Mouse (Mus musculus) limb, embryonic 11.5 days (tissue): ENCODE measurements around the gene Vcl. TPM values are rescaled to one million over a fixed set of nuclear protein-coding genes. Genes with fewer than 3 reads are reported as not detected.

Experiments
- ATAC-seq: fragments of 200-750 bp; cut with Nextera tagmentation; 2 replicates; pipeline ENCODE4 v1.8.0; 2017; ENCODE audit warnings: low read depth; ENCODE audit not compliant: insufficient number of reproducible peaks, low FRiP score, low TSS enrichment
- DNase-seq: peaks from one replicate; pipeline ENCODE4 v3.0.0-alpha.2; 2015; ENCODE audit warnings: low spot score
- H3K27ac ChIP-seq: fragments of 300-500 bp; sonication (generic); replicated peaks from 2 replicates; pipeline ENCODE4 v1.5.1; 2014; ENCODE audit warnings: low read depth, mild to moderate bottlenecking, low read length
- H3K27me3 ChIP-seq: fragments of 300-500 bp; sonication (generic); 2 replicates; pipeline ENCODE4 v1.6.1; 2014; ENCODE audit warnings: mild to moderate bottlenecking, low read length, mixed read lengths; ENCODE audit not compliant: control insufficient read depth, insufficient read depth
- H3K36me3 ChIP-seq: fragments of 300-500 bp; sonication (generic); 2 replicates; pipeline ENCODE4 v1.6.1; 2014; ENCODE audit warnings: mild to moderate bottlenecking, low read length, moderate library complexity, mixed read lengths; ENCODE audit not compliant: control insufficient read depth, insufficient read depth
- H3K4me1 ChIP-seq: fragments of 300-500 bp; sonication (generic); 2 replicates; pipeline ENCODE4 v1.6.1; 2014; ENCODE audit warnings: low read length, mixed read lengths; ENCODE audit not compliant: control insufficient read depth, insufficient read depth
- H3K4me2 ChIP-seq: fragments of 300-500 bp; sonication (generic); 2 replicates; pipeline ENCODE4 v1.6.1; 2014; ENCODE audit warnings: low read depth, mild to moderate bottlenecking, moderate library complexity; ENCODE audit not compliant: severe bottlenecking
- H3K4me3 ChIP-seq: fragments of 300-500 bp; sonication (generic); 2 replicates; pipeline ENCODE4 v1.5.1; 2014; ENCODE audit warnings: low read depth, low read length
- H3K9ac ChIP-seq: fragments of 300-500 bp; sonication (generic); 2 replicates; pipeline ENCODE4 v1.6.1; 2014; ENCODE audit warnings: mild to moderate bottlenecking, low read length
- H3K9me3 ChIP-seq: fragments of 300-500 bp; sonication (generic); 2 replicates; pipeline ENCODE4 v1.6.1; 2016; ENCODE audit warnings: low read length; ENCODE audit not compliant: control insufficient read depth
- WGBS: fragments of 180-500 bp; shearing (Covaris S2); extraction: QIAGEN DNeasy Blood & Tissue Kit; methylation state at CpG from one replicate; pipeline ENCODE4 v1.1.7; 2014; 5-methylcytosine and 5-hydroxymethylcytosine counted together
- polyA plus RNA-seq: library from polyadenylated mRNA; unstranded; fragments of >200 nt; fragmentation: Nextera tagmentation; extraction: Ambion mirVana; gene quantifications from 2 replicates; pipeline ENCODE4 v1.2.1, GENCODE M21; 2014

The Vcl gene
- polyA plus RNA-seq, 1 experiment from 2014 or later, result 45.6 TPM

GRCm38 (mm10) chr14:21052112-21052780, 123.0 kb downstream of the Vcl start, which contains the start of the genes Ap3m1 and Adk:
Ap3m1 (minus strand) TSS chr14:21052508.
Adk (plus strand) TSS chr14:21052574.
- WGBS, result under 1% methylated on average over 47 of the region's 48 CpGs
- Histone ChIP-seq H3K4me3 (peak within 1 kb of the TSS; percentile 88), H3K4me2 (peak within 1 kb of the TSS; percentile 87), H3K27me3 (no peaks in the 10 kb centered on the region), H3K9me3 (no peaks in the 10 kb centered on the region), H3K9ac (peak within 1 kb of the TSS; percentile 83), H3K36me3 (no peaks in the 10 kb centered on the region; the same call in 1 of the 2 replicates), H3K4me1 (0 out of 2 replicates have a peak, but pooled peaks cover 5% of the 10 kb centered on the region), H3K27ac (peak within 1 kb of the TSS; percentile 75)
- DNase-seq, result peak; percentile 98
- ATAC-seq, result peak; percentile 98

GRCm38 (mm10) chr14:21052781-21053130, 123.6 kb downstream of the Vcl start:
- Histone ChIP-seq H3K9me3 (no peaks in the 10 kb centered on the region), H3K27me3 (no peaks in the 10 kb centered on the region), H3K9ac (peak overlapping the region; percentile 83), H3K27ac (peak overlapping the region; percentile 75), H3K4me2 (peak overlapping the region; percentile 87), H3K36me3 (no peaks in the 10 kb centered on the region; the same call in 1 of the 2 replicates), H3K4me3 (peak overlapping the region; percentile 88), H3K4me1 (0 out of 2 replicates have a peak, but pooled peaks cover 5% of the 10 kb centered on the region)
- DNase-seq, result peak; percentile 83
- WGBS, result under 1% methylated on average over 25 of the region's 25 CpGs
- ATAC-seq, result peak; percentile 80

- Histone ChIP-seq H3K27ac (no peak overlapping the region; the same call in 1 of the 2 replicates), H3K4me3 (peak overlapping the region; percentile 88), H3K4me1 (0 out of 2 replicates have a peak, but pooled peaks cover 5% of the 10 kb centered on the region), H3K9ac (peak overlapping the region; percentile 83), H3K36me3 (no peaks in the 10 kb centered on the region; the same call in 1 of the 2 replicates), H3K27me3 (no peaks in the 10 kb centered on the region), H3K9me3 (no peaks in the 10 kb centered on the region), H3K4me2 (peak overlapping the region; percentile 87)
- ATAC-seq (no peak), DNase-seq (no peak)
- WGBS, result 8% methylated on average over 8 of the region's 8 CpGs
Measured at GRCm38 (mm10) chr14:21053151-21053550, 124.0 kb downstream of the Vcl start.

GRCm38 (mm10) chr14:21053586-21053985, 124.4 kb downstream of the Vcl start:
- no peak overlapping the region for H3K9ac ChIP-seq
- H3K4me2 ChIP-seq, result peak overlapping the region; percentile 87; the same call in 1 of the 2 replicates
- no peak overlapping the region for H3K4me3 ChIP-seq
- 53% methylated on average over 7 of the region's 7 CpGs for WGBS
- no peaks in the 10 kb centered on the region; the same call in 1 of the 2 replicates for H3K36me3 ChIP-seq
- H3K27me3 ChIP-seq, result no peaks in the 10 kb centered on the region
- H3K27ac ChIP-seq, result no peak overlapping the region
- H3K9me3 ChIP-seq, result no peaks in the 10 kb centered on the region
- ATAC-seq (no peak), DNase-seq (no peak)
- 0 out of 2 replicates have a peak, but pooled peaks cover 5% of the 10 kb centered on the region for H3K4me1 ChIP-seq

- no peak overlapping the region for H3K9ac ChIP-seq
- DNase-seq, result no peak
- no peaks in the 10 kb centered on the region for H3K9me3 ChIP-seq
- ATAC-seq, result no peak
- no peaks in the 10 kb centered on the region for H3K27me3 ChIP-seq
- no peak overlapping the region for H3K27ac ChIP-seq
- no peaks in the 10 kb centered on the region for H3K4me1 ChIP-seq
- no peak overlapping the region for H3K4me2 ChIP-seq
- no peaks in the 10 kb centered on the region; the same call in 1 of the 2 replicates for H3K36me3 ChIP-seq
- no peak overlapping the region for H3K4me3 ChIP-seq
- 81% methylated on average over 2 of the region's 2 CpGs for WGBS
Measured at GRCm38 (mm10) chr14:21058972-21059371, 129.8 kb downstream of the Vcl start.

GRCm38 (mm10) chr14:21062766-21063513, 133.7 kb downstream of the Vcl start:
- Histone ChIP-seq H3K9ac (no peak overlapping the region), H3K4me3 (no peak overlapping the region), H3K27me3 (no peaks in the 10 kb centered on the region), H3K36me3 (no peaks in the 10 kb centered on the region; the same call in 1 of the 2 replicates), H3K27ac (no peak overlapping the region), H3K4me2 (no peak overlapping the region), H3K4me1 (no peaks in the 10 kb centered on the region), H3K9me3 (no peaks in the 10 kb centered on the region)
- DNase-seq (no peak), ATAC-seq (no peak)
- 51% methylated on average over 5 of the region's 5 CpGs for WGBS

GRCm38 (mm10) chr14:21064321-21064720, 135.1 kb downstream of the Vcl start:
- Histone ChIP-seq H3K36me3 (no peaks in the 10 kb centered on the region), H3K4me3 (no peak overlapping the region), H3K9me3 (no peaks in the 10 kb centered on the region), H3K9ac (no peak overlapping the region), H3K27me3 (no peaks in the 10 kb centered on the region), H3K4me1 (no peaks in the 10 kb centered on the region), H3K4me2 (no peak overlapping the region), H3K27ac (no peak overlapping the region)
- ATAC-seq (no peak), DNase-seq (no peak)
- 27% methylated on average over 1 of the region's 1 CpGs for WGBS

GRCm38 (mm10) chr14:21065490-21066162, 136.4 kb downstream of the Vcl start:
- no peaks in the 10 kb centered on the region for H3K4me1 ChIP-seq
- H3K9me3 ChIP-seq, result no peaks in the 10 kb centered on the region
- 70% methylated on average over 8 of the region's 8 CpGs for WGBS
- no peaks in the 10 kb centered on the region for H3K27me3 ChIP-seq
- H3K4me3 ChIP-seq, result no peak overlapping the region
- ATAC-seq, result no peak
- no peak overlapping the region for H3K9ac ChIP-seq
- H3K27ac ChIP-seq, result no peak overlapping the region
- no peaks in the 10 kb centered on the region for H3K36me3 ChIP-seq
- H3K4me2 ChIP-seq, result no peak overlapping the region
- DNase-seq, result no peak
